Mouse (Mus musculus): ENCODE data around the gene Car9. TPM values are rescaled to one million over a fixed set of nuclear protein-coding genes. Genes with fewer than 3 reads are reported as not detected.

Car9 gene
- polyA plus RNA-seq, 1 experiment from 2014 or later: 2.1 TPM

GRCm38 (mm10) chr4:43513300-43513699, 6.5 kb downstream of the Car9 start:
- H3K9me3 ChIP-seq (ENCODE audit: low read length): no peaks in the 10 kb centered on the region
- TF ChIP-seq CTCF (IDR thresholded peaks at IDR 0.05) (no peak), EP300 (IDR thresholded peaks at IDR 0.05) (no peak)
- H3K27ac ChIP-seq (ENCODE audit: low read length): no peak overlapping the region
- H3K4me3 ChIP-seq (ENCODE audit: low read depth, low read length): no peak overlapping the region
- no peak for DNase-seq (ENCODE audit: low spot score)
- H3K27me3 ChIP-seq (replicated peaks; ENCODE audit: insufficient read depth, low read length): no peaks in the 10 kb centered on the region; the same call in 1 of the 2 replicates
- 85% methylated on average over 4 of the region's 4 CpGs for WGBS
- H3K36me3 ChIP-seq (ENCODE audit: insufficient read depth, low read length): no peaks in the 10 kb centered on the region
- no peaks in the 10 kb centered on the region; the same call in 1 of the 2 replicates for H3K4me1 ChIP-seq (ENCODE audit: insufficient read depth, low read depth, low read length)
- H3K4me2 ChIP-seq (replicated peaks; ENCODE audit: low read depth, low read length): no peak overlapping the region
- no peak overlapping the region for H3K9ac ChIP-seq (replicated peaks; ENCODE audit: low read depth)
- no peak for ATAC-seq

GRCm38 (mm10) chr4:43513791-43514190, 7.0 kb downstream of the Car9 start:
- 51% methylated on average over 4 of the region's 4 CpGs for WGBS
- Histone ChIP-seq H3K36me3 (ENCODE audit: insufficient read depth, low read length) (no peaks in the 10 kb centered on the region), H3K4me3 (ENCODE audit: low read depth, low read length) (no peak overlapping the region), H3K9me3 (ENCODE audit: low read length) (no peaks in the 10 kb centered on the region), H3K4me2 (replicated peaks; ENCODE audit: low read depth, low read length) (no peak overlapping the region), H3K27me3 (replicated peaks; ENCODE audit: insufficient read depth, low read length) (no peaks in the 10 kb centered on the region; the same call in 1 of the 2 replicates), H3K9ac (replicated peaks; ENCODE audit: low read depth) (no peak overlapping the region), H3K27ac (ENCODE audit: low read length) (no peak overlapping the region), H3K4me1 (ENCODE audit: insufficient read depth, low read depth, low read length) (no peaks in the 10 kb centered on the region)
- DNase-seq (ENCODE audit: low spot score) (no peak), ATAC-seq (peak; percentile 50; the same call in 1 of the 2 replicates)
- TF ChIP-seq CTCF (IDR thresholded peaks at IDR 0.05) (no peak), EP300 (IDR thresholded peaks at IDR 0.05) (no peak)

GRCm38 (mm10) chr4:43515764-43516708, 9.3 kb downstream of the Car9 start:
- TF ChIP-seq EP300 (IDR thresholded peaks at IDR 0.05): no peak
- TF ChIP-seq CTCF (IDR thresholded peaks at IDR 0.05): no peak
- no peaks in the 10 kb centered on the region for H3K4me1 ChIP-seq (ENCODE audit: insufficient read depth, low read depth, low read length)
- ATAC-seq: no peak
- H3K36me3 ChIP-seq (ENCODE audit: insufficient read depth, low read length): no peaks in the 10 kb centered on the region
- H3K27me3 ChIP-seq (replicated peaks; ENCODE audit: insufficient read depth, low read length): no peaks in the 10 kb centered on the region; the same call in 1 of the 2 replicates
- no peak overlapping the region for H3K4me2 ChIP-seq (replicated peaks; ENCODE audit: low read depth, low read length)
- no peaks in the 10 kb centered on the region for H3K9me3 ChIP-seq (ENCODE audit: low read length)
- H3K27ac ChIP-seq (ENCODE audit: low read length): no peak overlapping the region
- H3K9ac ChIP-seq (replicated peaks; ENCODE audit: low read depth): no peak overlapping the region
- DNase-seq (ENCODE audit: low spot score): no peak
- 54% methylated on average over 11 of the region's 11 CpGs for WGBS
- H3K4me3 ChIP-seq (ENCODE audit: low read depth, low read length): no peak overlapping the region

GRCm38 (mm10) chr4:43519551-43519950, 12.8 kb downstream of the Car9 start:
- ATAC-seq (no peak), DNase-seq (ENCODE audit: low spot score) (no peak)
- Histone ChIP-seq H3K27ac (ENCODE audit: low read length) (no peak overlapping the region), H3K4me3 (ENCODE audit: low read depth, low read length) (no peak overlapping the region), H3K4me2 (replicated peaks; ENCODE audit: low read depth, low read length) (no peak overlapping the region; the same call in 1 of the 2 replicates), H3K9me3 (ENCODE audit: low read length) (no peaks in the 10 kb centered on the region), H3K27me3 (replicated peaks; ENCODE audit: insufficient read depth, low read length) (0 out of 2 replicates have a peak, but pooled peaks cover 12% of the 10 kb centered on the region), H3K4me1 (ENCODE audit: insufficient read depth, low read depth, low read length) (peaks cover 14% of the 10 kb centered on the region), H3K36me3 (ENCODE audit: insufficient read depth, low read length) (no peaks in the 10 kb centered on the region), H3K9ac (replicated peaks; ENCODE audit: low read depth) (no peak overlapping the region)
- TF ChIP-seq CTCF (IDR thresholded peaks at IDR 0.05) (no peak), EP300 (IDR thresholded peaks at IDR 0.05) (no peak)
- 29% methylated on average over 10 of the region's 10 CpGs for WGBS

- no peak overlapping the region for H3K9ac ChIP-seq (replicated peaks; ENCODE audit: low read depth)
- DNase-seq (ENCODE audit: low spot score): peak; percentile 90
- H3K36me3 ChIP-seq (ENCODE audit: insufficient read depth, low read length): no peaks in the 10 kb centered on the region
- peak; percentile 54 for ATAC-seq
- no peaks in the 10 kb centered on the region for H3K9me3 ChIP-seq (ENCODE audit: low read length)
- H3K27ac ChIP-seq (ENCODE audit: low read length): no peak overlapping the region
- 0 out of 2 replicates have a peak, but pooled peaks cover 12% of the 10 kb centered on the region for H3K27me3 ChIP-seq (replicated peaks; ENCODE audit: insufficient read depth, low read length)
- 14% methylated on average over 6 of the region's 6 CpGs for WGBS
- no peak overlapping the region for H3K4me3 ChIP-seq (ENCODE audit: low read depth, low read length)
- no peak for TF ChIP-seq EP300 (IDR thresholded peaks at IDR 0.05)
- TF ChIP-seq CTCF (IDR thresholded peaks at IDR 0.05): no peak
- H3K4me1 ChIP-seq (ENCODE audit: insufficient read depth, low read depth, low read length): peaks cover 14% of the 10 kb centered on the region
- no peak overlapping the region; the same call in 1 of the 2 replicates for H3K4me2 ChIP-seq (replicated peaks; ENCODE audit: low read depth, low read length)
Measured at GRCm38 (mm10) chr4:43519956-43520355, 13.2 kb downstream of the Car9 start.

GRCm38 (mm10) chr4:43527880-43528279, 21.1 kb downstream of the Car9 start:
- TF ChIP-seq EP300 (IDR thresholded peaks at IDR 0.05) (no peak), CTCF (IDR thresholded peaks at IDR 0.05) (peak; percentile 60)
- WGBS: 66% methylated on average over 5 of the region's 5 CpGs
- H3K4me1 ChIP-seq (ENCODE audit: insufficient read depth, low read depth, low read length): peaks cover 9% of the 10 kb centered on the region; the same call in 1 of the 2 replicates
- ATAC-seq (no peak), DNase-seq (ENCODE audit: low spot score) (no peak)
- no peak overlapping the region for H3K4me2 ChIP-seq (replicated peaks; ENCODE audit: low read depth, low read length)
- H3K36me3 ChIP-seq (ENCODE audit: insufficient read depth, low read length): peaks cover 12% of the 10 kb centered on the region
- no peak overlapping the region for H3K9ac ChIP-seq (replicated peaks; ENCODE audit: low read depth)
- H3K4me3 ChIP-seq (ENCODE audit: low read depth, low read length): no peak overlapping the region
- H3K9me3 ChIP-seq (ENCODE audit: low read length): no peaks in the 10 kb centered on the region
- H3K27me3 ChIP-seq (replicated peaks; ENCODE audit: insufficient read depth, low read length): 0 out of 2 replicates have a peak, but pooled peaks cover 8% of the 10 kb centered on the region
- no peak overlapping the region for H3K27ac ChIP-seq (ENCODE audit: low read length)

Measured in lung, postnatal 0 days (tissue).